8 mouse cellular contexts compared by ENCODE assay signal in the genomic region with DNA sequence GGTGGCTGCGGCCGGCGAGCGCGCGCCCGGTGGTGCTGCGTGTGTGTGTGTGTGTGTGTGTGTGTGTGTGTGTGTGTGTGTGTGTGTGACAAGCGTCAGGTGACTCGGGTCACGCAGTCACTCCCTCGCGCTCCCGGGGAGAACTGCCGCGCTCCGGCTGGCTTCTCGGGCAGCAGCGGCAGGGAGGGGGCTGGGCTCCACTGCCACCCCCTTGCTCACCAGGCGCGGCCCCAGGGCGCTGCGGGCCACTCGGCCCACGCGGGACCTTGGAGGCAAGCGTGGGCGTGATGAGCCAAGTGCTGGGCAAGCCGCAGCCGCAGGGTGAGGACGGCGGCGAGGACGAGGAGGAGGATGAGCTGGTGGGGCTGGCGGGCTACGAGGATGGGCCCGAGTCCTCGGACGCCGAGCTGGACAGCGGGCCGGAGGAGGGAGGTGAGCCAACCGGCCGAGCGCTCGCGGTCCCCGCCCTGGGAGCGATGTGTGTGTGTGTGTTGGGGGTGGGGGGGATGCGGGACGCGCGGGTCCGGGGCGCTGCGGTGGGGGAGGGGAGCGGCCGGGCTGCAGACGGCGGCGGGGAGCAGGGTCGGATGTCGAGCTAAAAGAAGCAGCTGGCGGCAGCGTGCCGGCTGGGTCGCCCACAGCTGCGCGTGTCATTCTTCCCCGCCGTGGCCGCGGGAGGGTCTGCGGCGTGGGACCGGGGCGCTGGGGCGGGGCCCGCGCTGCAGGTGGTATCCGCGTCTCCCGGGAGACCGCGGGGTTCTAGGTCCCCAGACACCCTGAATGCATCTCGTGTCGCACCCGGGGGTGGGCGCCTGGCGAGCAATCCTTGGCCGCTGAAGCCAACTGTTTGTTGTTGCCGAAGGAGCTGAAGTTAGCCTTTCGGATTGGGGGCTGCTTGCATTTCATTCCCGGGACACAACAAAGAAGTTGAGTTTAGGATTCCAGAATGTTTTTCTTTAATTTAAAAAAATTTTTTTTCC. TPM values are rescaled to one million over a fixed set of nuclear protein-coding genes. Genes with fewer than 3 reads are reported as not detected.
A peak's percentile ranks its signal among the peaks of the same experiment; 100 is the strongest.
DNase-seq lines count a peak whose midpoint lies in the region; ATAC-seq and TF ChIP-seq lines count a peak whose summit lies in the region.

No protein-coding gene starts in this region.

- WGBS in embryonic facial prominence, embryonic 13.5 days, result under 1% methylated on average over 84 of the region's 94 CpGs
- under 1% methylated on average over 79 of the region's 94 CpGs for WGBS in limb, embryonic 15.5 days
- WGBS in midbrain, postnatal 0 days, result under 1% methylated on average over 61 of the region's 94 CpGs

- peak; percentile 62 for DNase-seq in layer of hippocampus, adult 11-12 months (ENCODE audit: low spot score)
- DNase-seq in layer of hippocampus, adult 9-10 months (ENCODE audit: low spot score), result no peak
- DNase-seq in heart, adult 9 months (ENCODE audit: low spot score in 2 of 2), result peak; percentile 44 to 61
- peak; percentile 74 for DNase-seq in kidney, adult 9 months
- peak; percentile 61 for DNase-seq in midbrain, postnatal 0 days (ENCODE audit: low spot score)
- DNase-seq in spleen, postnatal 36 days (ENCODE audit: low spot score in 2 of 2), result peak; percentile 40 to 49

- peak; percentile 54 for ATAC-seq in embryonic facial prominence, embryonic 13.5 days (ENCODE audit: insufficient number of reproducible peaks, insufficient read depth, low FRiP score, low TSS enrichment, low read depth)
- ATAC-seq in limb, embryonic 15.5 days (ENCODE audit: insufficient number of reproducible peaks, low FRiP score, low TSS enrichment, low read depth), result peak; percentile 66
- ATAC-seq in midbrain, postnatal 0 days (ENCODE audit: low FRiP score), result peak; percentile 89

- peaks cover 18% of the 10 kb centered on the region for H3K27me3 ChIP-seq in embryonic facial prominence, embryonic 13.5 days
- H3K27me3 ChIP-seq in limb, embryonic 15.5 days, result 0 out of 2 replicates have a peak, but pooled peaks cover 3% of the 10 kb centered on the region
- no peaks in the 10 kb centered on the region for H3K27me3 ChIP-seq in midbrain, postnatal 0 days (ENCODE audit: insufficient read depth, low read length)

- H3K27ac ChIP-seq in embryonic facial prominence, embryonic 13.5 days, result peak overlapping the region; percentile 55; the same call in 1 of the 2 replicates
- peak overlapping the region; percentile 75 for H3K27ac ChIP-seq in limb, embryonic 15.5 days
- peak overlapping the region; percentile 73 for H3K27ac ChIP-seq in midbrain, postnatal 0 days (ENCODE audit: low read depth, low read length)

- peak overlapping the region; percentile 100 for H3K4me2 ChIP-seq in embryonic facial prominence, embryonic 13.5 days
- H3K4me2 ChIP-seq in limb, embryonic 15.5 days, result peak overlapping the region; percentile 100
- peak overlapping the region; percentile 95 for H3K4me2 ChIP-seq in midbrain, postnatal 0 days (ENCODE audit: low read depth, low read length, poor library complexity, severe bottlenecking)

- H3K9me3 ChIP-seq in embryonic facial prominence, embryonic 13.5 days, result no peaks in the 10 kb centered on the region
- H3K9me3 ChIP-seq in limb, embryonic 15.5 days, result no peaks in the 10 kb centered on the region
- H3K9me3 ChIP-seq in midbrain, postnatal 0 days (ENCODE audit: low read length), result no peaks in the 10 kb centered on the region

- TF ChIP-seq CTCF in midbrain, postnatal 0 days (IDR thresholded peaks at IDR 0.05), result no peak

- peak overlapping the region; percentile 74 for H3K4me3 ChIP-seq in embryonic facial prominence, embryonic 13.5 days
- H3K4me3 ChIP-seq in limb, embryonic 15.5 days, result peak overlapping the region; percentile 72
- H3K4me3 ChIP-seq in midbrain, postnatal 0 days (ENCODE audit: low read depth, low read length), result peak overlapping the region; percentile 90

- peaks cover 16% of the 10 kb centered on the region for H3K4me1 ChIP-seq in embryonic facial prominence, embryonic 13.5 days
- H3K4me1 ChIP-seq in limb, embryonic 15.5 days, result peaks cover 21% of the 10 kb centered on the region
- H3K4me1 ChIP-seq in midbrain, postnatal 0 days (ENCODE audit: insufficient read depth, low read length), result peaks cover 4% of the 10 kb centered on the region; the same call in 1 of the 2 replicates

- no peaks in the 10 kb centered on the region for H3K36me3 ChIP-seq in embryonic facial prominence, embryonic 13.5 days
- no peaks in the 10 kb centered on the region for H3K36me3 ChIP-seq in limb, embryonic 15.5 days
- no peaks in the 10 kb centered on the region for H3K36me3 ChIP-seq in midbrain, postnatal 0 days (ENCODE audit: insufficient read depth, low read length)

- H3K9ac ChIP-seq in embryonic facial prominence, embryonic 13.5 days, result peak overlapping the region; percentile 80
- H3K9ac ChIP-seq in limb, embryonic 15.5 days, result peak overlapping the region; percentile 58
- H3K9ac ChIP-seq in midbrain, postnatal 0 days (replicated peaks; ENCODE audit: low read length, poor library complexity, severe bottlenecking), result peak overlapping the region; percentile 84

RNA-seq across cellular contexts. Expression of a gene that starts 0.6 kb away (rescaled TPM):
- polyA plus RNA-seq in embryonic facial prominence, embryonic 13.5 days (2015; fragmentation: Nextera tagmentation; extraction: Ambion mirVana), result 8.2 and 9.9 TPM in 2 replicates
- 13.1 and 17.3 TPM in 2 replicates for polyA plus RNA-seq in limb, embryonic 15.5 days (2015; fragmentation: Nextera tagmentation; extraction: Ambion mirVana)
- total RNA-seq in midbrain, postnatal 0 days (2014; rRNA removed), result 52.7 and 54.9 TPM in 2 replicates
- polyA plus RNA-seq in midbrain, postnatal 0 days (2015; fragmentation: Nextera tagmentation; extraction: Ambion mirVana), result 28.5 and 35.0 TPM in 2 replicates

RNA-seq across cellular contexts. Expression of a gene that starts 32.8 kb away (rescaled TPM):
- 12.1 and 14.6 TPM in 2 replicates for polyA plus RNA-seq in embryonic facial prominence, embryonic 13.5 days (2015; fragmentation: Nextera tagmentation; extraction: Ambion mirVana)
- 10.0 and 10.5 TPM in 2 replicates for polyA plus RNA-seq in limb, embryonic 15.5 days (2015; fragmentation: Nextera tagmentation; extraction: Ambion mirVana)
- total RNA-seq in midbrain, postnatal 0 days (2014; rRNA removed), result 38.1 and 44.7 TPM in 2 replicates
- polyA plus RNA-seq in midbrain, postnatal 0 days (2015; fragmentation: Nextera tagmentation; extraction: Ambion mirVana), result 22.7 and 23.2 TPM in 2 replicates

RNA-seq across cellular contexts. Expression of a gene that starts 47.8 kb away (rescaled TPM):
- polyA plus RNA-seq in embryonic facial prominence, embryonic 13.5 days (2015; fragmentation: Nextera tagmentation; extraction: Ambion mirVana), result 34.1 and 35.2 TPM in 2 replicates
- 43.3 and 49.1 TPM in 2 replicates for polyA plus RNA-seq in limb, embryonic 15.5 days (2015; fragmentation: Nextera tagmentation; extraction: Ambion mirVana)
- total RNA-seq in midbrain, postnatal 0 days (2014; rRNA removed), result 119 and 126 TPM in 2 replicates
- polyA plus RNA-seq in midbrain, postnatal 0 days (2015; fragmentation: Nextera tagmentation; extraction: Ambion mirVana), result 70.1 and 70.3 TPM in 2 replicates
